Mouse (Mus musculus) heart, embryonic 15.5 days (tissue): ENCODE results near the gene Nelfa. TPM values are rescaled to one million over a fixed set of nuclear protein-coding genes. Genes with fewer than 3 reads are reported as not detected.

ENCODE experiments used
- ATAC-seq: fragments of 200-750 bp; cut with Nextera tagmentation; replicated peaks from 2 replicates; pipeline ENCODE4 v1.8.0; 2017; ENCODE audit warnings: low read depth, moderate TSS enrichment; ENCODE audit not compliant: insufficient number of reproducible peaks, insufficient read depth, low FRiP score
- H3K27ac ChIP-seq: fragments of 300-500 bp; sonication (generic); 2 replicates; pipeline ENCODE4 v1.5.1; 2015; ENCODE audit warnings: mild to moderate bottlenecking, inconsistent platforms
- H3K27me3 ChIP-seq: fragments of 300-500 bp; sonication (generic); 2 replicates; pipeline ENCODE4 v1.6.1; 2015; ENCODE audit warnings: inconsistent platforms
- H3K36me3 ChIP-seq: fragments of 300-500 bp; sonication (generic); 2 replicates; pipeline ENCODE4 v1.6.1; 2015; ENCODE audit warnings: mild to moderate bottlenecking, inconsistent platforms
- H3K4me1 ChIP-seq: fragments of 300-500 bp; sonication (generic); replicated peaks from 2 replicates; pipeline ENCODE4 v1.6.1; 2015; ENCODE audit warnings: inconsistent platforms
- H3K4me2 ChIP-seq: fragments of 300-500 bp; sonication (generic); 2 replicates; pipeline ENCODE4 v1.6.1; 2015; ENCODE audit warnings: inconsistent platforms, mild to moderate bottlenecking, moderate library complexity
- H3K4me3 ChIP-seq: fragments of 300-500 bp; sonication (generic); 2 replicates; pipeline ENCODE4 v1.5.1; 2015; ENCODE audit warnings: mild to moderate bottlenecking, inconsistent platforms
- H3K9ac ChIP-seq: fragments of 300-500 bp; sonication (generic); 2 replicates; pipeline ENCODE4 v1.6.1; 2015; ENCODE audit warnings: mild to moderate bottlenecking, inconsistent platforms
- H3K9me3 ChIP-seq: fragments of 300-500 bp; sonication (generic); replicated peaks from 2 replicates; pipeline ENCODE4 v1.6.1; 2016; ENCODE audit warnings: inconsistent platforms
- WGBS: fragments of 180-500 bp; shearing (Covaris S2); methylation state at CpG from one replicate; pipeline ENCODE4 v1.1.7; 2015; ENCODE audit warnings: mixed read lengths; 5-methylcytosine and 5-hydroxymethylcytosine counted together
- microRNA-seq: library from miRNA; unstranded; fragments of <30 nt; microRNA quantifications from one replicate; pipeline ENCODE4, GENCODE M21; 2016
- polyA plus RNA-seq: library from polyadenylated mRNA; unstranded; fragments of >200 nt; fragmentation: Nextera tagmentation; extraction: Ambion mirVana; gene quantifications from 2 replicates; pipeline ENCODE4 v1.2.1, GENCODE M21; 2015

Nelfa gene
- polyA plus RNA-seq, 1 experiment from 2014 or later = 24.6 TPM

- Histone ChIP-seq H3K36me3 (peaks cover 75% of the 10 kb centered on the region), H3K9ac (no peak overlapping the region), H3K9me3 (no peaks in the 10 kb centered on the region), H3K27ac (no peak overlapping the region), H3K4me3 (no peak overlapping the region), H3K4me1 (no peaks in the 10 kb centered on the region), H3K4me2 (no peak overlapping the region), H3K27me3 (no peaks in the 10 kb centered on the region)
- WGBS = 92% methylated on average over 4 of the region's 4 CpGs
- no peak for ATAC-seq
Measured at GRCm38 (mm10) chr5:33881118-33881517, 55.1 kb downstream of the Nelfa start.

- Histone ChIP-seq H3K9me3 (no peaks in the 10 kb centered on the region), H3K27ac (no peak overlapping the region), H3K4me3 (no peak overlapping the region), H3K4me2 (no peak overlapping the region), H3K27me3 (no peaks in the 10 kb centered on the region), H3K4me1 (no peaks in the 10 kb centered on the region), H3K36me3 (peaks cover 48% of the 10 kb centered on the region), H3K9ac (no peak overlapping the region)
- 95% methylated on average over 1 of the region's 1 CpGs for WGBS
- ATAC-seq = no peak
Measured at GRCm38 (mm10) chr5:33875472-33875871, 60.7 kb downstream of the Nelfa start.

- Histone ChIP-seq H3K36me3 (peaks cover 78% of the 10 kb centered on the region), H3K27ac (no peak overlapping the region), H3K4me3 (no peak overlapping the region), H3K27me3 (no peaks in the 10 kb centered on the region), H3K9ac (no peak overlapping the region), H3K9me3 (no peaks in the 10 kb centered on the region), H3K4me2 (no peak overlapping the region), H3K4me1 (no peaks in the 10 kb centered on the region)
- ATAC-seq = no peak
Measured at GRCm38 (mm10) chr5:33857693-33858092, 78.5 kb downstream of the Nelfa start.

DNA sequence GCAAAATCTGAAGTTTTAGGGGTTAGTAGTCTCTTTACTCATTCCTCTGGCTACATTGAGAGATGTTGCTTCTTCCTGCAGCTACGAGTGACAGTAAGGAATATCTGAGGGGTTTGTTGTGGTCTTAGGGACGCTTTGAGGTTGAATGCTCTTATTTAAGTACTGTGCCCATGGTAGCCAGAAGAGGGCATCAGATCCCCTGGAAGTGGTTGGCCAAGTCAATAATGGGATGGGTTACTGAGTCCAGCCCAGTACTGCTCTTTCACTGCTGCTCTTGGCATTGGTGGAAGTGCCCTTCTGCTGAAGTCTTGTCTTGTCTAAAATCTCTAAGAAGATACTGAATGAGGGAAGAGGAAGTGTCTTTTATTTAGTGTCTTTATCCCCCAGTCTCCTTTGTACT lies 82.2 kb downstream of the Nelfa start:
- Histone ChIP-seq H3K9ac (no peak overlapping the region), H3K4me2 (no peak overlapping the region), H3K4me3 (no peak overlapping the region), H3K9me3 (no peaks in the 10 kb centered on the region), H3K27ac (no peak overlapping the region), H3K36me3 (peaks cover 46% of the 10 kb centered on the region), H3K4me1 (no peaks in the 10 kb centered on the region), H3K27me3 (no peaks in the 10 kb centered on the region)
- 74% methylated on average over 2 of the region's 2 CpGs for WGBS
- ATAC-seq = no peak

- H3K27me3 ChIP-seq = no peaks in the 10 kb centered on the region
- H3K4me2 ChIP-seq = no peak overlapping the region
- no peaks in the 10 kb centered on the region for H3K9me3 ChIP-seq
- no peak overlapping the region for H3K27ac ChIP-seq
- WGBS = 100% methylated on average over 1 of the region's 1 CpGs
- no peak for ATAC-seq
- H3K4me1 ChIP-seq = no peaks in the 10 kb centered on the region
- no peak overlapping the region for H3K4me3 ChIP-seq
- H3K9ac ChIP-seq = no peak overlapping the region
- H3K36me3 ChIP-seq = peaks cover 36% of the 10 kb centered on the region
Measured at GRCm38 (mm10) chr5:33853086-33853485, 83.1 kb downstream of the Nelfa start.

DNA sequence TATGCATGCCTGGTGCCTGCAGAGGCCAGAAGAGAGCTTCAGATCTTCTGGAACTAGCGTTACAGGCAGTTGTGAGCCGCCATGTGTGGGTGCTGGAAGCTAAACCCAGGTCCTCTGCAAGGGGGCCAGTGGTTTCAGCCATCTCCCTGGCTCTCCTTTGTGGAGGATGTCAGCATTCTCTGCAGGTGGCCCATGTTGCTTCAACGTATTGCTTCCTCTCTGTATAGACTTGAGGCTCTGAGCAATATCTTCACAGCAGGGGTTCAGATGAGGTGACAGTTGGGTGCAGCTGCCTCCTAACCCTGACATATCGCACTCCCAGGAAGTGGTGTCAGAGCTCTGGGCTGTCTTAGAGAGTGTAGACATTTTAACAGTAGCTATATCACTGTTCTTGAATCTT lies 84.7 kb downstream of the Nelfa start:
- Histone ChIP-seq H3K4me1 (no peaks in the 10 kb centered on the region), H3K36me3 (peaks cover 26% of the 10 kb centered on the region), H3K27ac (no peak overlapping the region), H3K9me3 (no peaks in the 10 kb centered on the region), H3K27me3 (no peaks in the 10 kb centered on the region), H3K4me3 (no peak overlapping the region), H3K9ac (no peak overlapping the region), H3K4me2 (no peak overlapping the region)
- ATAC-seq = no peak
- 88% methylated on average over 4 of the region's 4 CpGs for WGBS

Small RNAs within 50 kb of the gene (microRNA-seq; reads per million reads assigned to microRNA genes)
- not detected for gene Mir7024

Other genes starting within 250 kb of the Nelfa start
- 4.0 and 9.1 TPM in 2 replicates for gene Fgfr3, start 214.7 kb downstream of the Nelfa start, polyA plus RNA-seq
- gene Letm1, start 153.6 kb downstream of the Nelfa start, polyA plus RNA-seq = 40.5 and 49.5 TPM in 2 replicates
- 25.3 and 28.3 TPM in 2 replicates for gene Nsd2, start 115.7 kb downstream of the Nelfa start, polyA plus RNA-seq
- gene Gm1673, start 47.0 kb upstream of the Nelfa start, polyA plus RNA-seq = 52.9 and 54.1 TPM in 2 replicates
- gene Nat8l, start 59.6 kb upstream of the Nelfa start, polyA plus RNA-seq = 0.47 and 0.70 TPM in 2 replicates
- 0.45 and 0.52 TPM in 2 replicates for gene Poln, start 233.0 kb upstream of the Nelfa start, polyA plus RNA-seq
- gene Haus3, start 233.1 kb upstream of the Nelfa start, polyA plus RNA-seq = 21.2 and 22.1 TPM in 2 replicates